Mouse (Mus musculus) left cerebral cortex, adult 18-20 months (tissue): ENCODE measurements around the gene Aph1c. TPM values are rescaled to one million over a fixed set of nuclear protein-coding genes. Genes with fewer than 3 reads are reported as not detected.
"Not testable (repeated sequence)": the region's sequence is repeated elsewhere in the genome, so short reads cannot be mapped to it uniquely, and the experiment has no call there.

Source experiments
- DNase-seq, 2 experiments: peaks; one replicate each; pipeline ENCODE4 v3.0.0; 2021 to 2022; ENCODE audit warnings: low spot score in 2 of 2, mixed read lengths in 1 of 2
- long read RNA-seq, 2 experiments: library from polyadenylated mRNA; stranded (forward); transcript quantifications; one replicate each; pipeline ENCODE4 v2.0.0; 2021
- total RNA-seq, 2 experiments: library from RNA; stranded (reverse); gene quantifications; 2 replicates each; pipeline ENCODE4 v1.2.3; 2021

Gene Aph1c
- 1 to 10 TPM; 6.2 to 7.9 TPM for total RNA-seq
- long read RNA-seq, experiment 1, full-length matches to known transcripts = 3 of 7 reads
- long read RNA-seq, experiment 1, partial matches to known transcripts = 0 of 7 reads
- long read RNA-seq, experiment 1, other reads (novel, unspliced or antisense) = 4 of 7 reads
- long read RNA-seq, experiment 2, full-length matches to known transcripts = 1 of 6 reads
- long read RNA-seq, experiment 2, partial matches to known transcripts = 0 of 6 reads
- long read RNA-seq, experiment 2, other reads (novel, unspliced or antisense) = 5 of 6 reads

- peak; percentile 98 to 99 for DNase-seq
These were observed at the start of gene Aph1c for GRCm38 (mm10) chr9:66834318-66835096. TSS of gene Aph1c (minus strand) at chr9:66834726.

GRCm38 (mm10) chr9:66883500-66883899 is 49.0 kb upstream of the Aph1c start:
- no peak for DNase-seq

- no peak for DNase-seq
These were observed 47.9 kb upstream of the Aph1c start for GRCm38 (mm10) chr9:66882406-66882821.

- DNase-seq = no peak
These were observed 47.3 kb upstream of the Aph1c start for GRCm38 (mm10) chr9:66881858-66882257.

GRCm38 (mm10) chr9:66880752-66881151 is 46.2 kb upstream of the Aph1c start:
- no peak for DNase-seq

GRCm38 (mm10) chr9:66879486-66879885 is 45.0 kb upstream of the Aph1c start:
- no peak for DNase-seq

GRCm38 (mm10) chr9:66878899-66879298 is 44.4 kb upstream of the Aph1c start:
- no peak for DNase-seq

- no peak for DNase-seq
These were observed 42.1 kb upstream of the Aph1c start for GRCm38 (mm10) chr9:66876577-66876976.

GRCm38 (mm10) chr9:66874297-66874696 is 39.8 kb upstream of the Aph1c start:
- DNase-seq = no peak

- DNase-seq = no peak
These were observed 39.0 kb upstream of the Aph1c start for GRCm38 (mm10) chr9:66873531-66873930.

GRCm38 (mm10) chr9:66873009-66873408 is 38.5 kb upstream of the Aph1c start:
- not testable (repeated sequence) for DNase-seq

- DNase-seq = no peak
These were observed 37.6 kb upstream of the Aph1c start for GRCm38 (mm10) chr9:66872015-66872727.

- DNase-seq = peak; percentile 15 to 22
These were observed 30.2 kb upstream of the Aph1c start for GRCm38 (mm10) chr9:66864708-66865107.

- DNase-seq = no peak
These were observed 28.9 kb upstream of the Aph1c start for GRCm38 (mm10) chr9:66863456-66863855.

- no peak for DNase-seq
These were observed 27.7 kb upstream of the Aph1c start for GRCm38 (mm10) chr9:66862202-66862601.

GRCm38 (mm10) chr9:66861104-66861767 is 26.7 kb upstream of the Aph1c start:
- no peak for DNase-seq

- no peak for DNase-seq
These were observed 25.0 kb upstream of the Aph1c start for GRCm38 (mm10) chr9:66859523-66859922.

- DNase-seq = no peak
These were observed 21.3 kb upstream of the Aph1c start for GRCm38 (mm10) chr9:66855865-66856264.

- DNase-seq = no peak
These were observed 18.1 kb upstream of the Aph1c start for GRCm38 (mm10) chr9:66852592-66852991.

- no peak for DNase-seq
These were observed 16.4 kb upstream of the Aph1c start for GRCm38 (mm10) chr9:66850966-66851365.

- DNase-seq = no peak
These were observed 12.3 kb upstream of the Aph1c start for GRCm38 (mm10) chr9:66846822-66847221.
